Mouse (Mus musculus) left cerebral cortex, postnatal 25 days (tissue): ENCODE data around the gene Casq1. TPM values are rescaled to one million over a fixed set of nuclear protein-coding genes. Genes with fewer than 3 reads are reported as not detected.
A peak's percentile ranks its signal among the peaks of the same experiment; 100 is the strongest.
"Not testable (repeated sequence)": the region's sequence is repeated elsewhere in the genome, so short reads cannot be mapped to it uniquely, and the experiment has no call there.

Experiments
- DNase-seq, 2 experiments: peaks; one replicate each; pipeline ENCODE4 v3.0.0; 2022; ENCODE audit warnings: low spot score in 2 of 2, mixed read lengths in 1 of 2
- intact Hi-C: fragments of 180-260 bp; cut with DNase I; formaldehyde crosslinking; loops from one replicate; pipeline ENCODE4 v1.15.1; 2025
- total RNA-seq, 2 experiments: library from RNA; stranded (reverse); gene quantifications; 2 replicates each; pipeline ENCODE4 v1.2.3; 2021

Casq1 gene
- total RNA-seq = under 1 TPM in 1 of 2 experiments, not detected in 1; 0.34 TPM

- intact Hi-C loops = no loop called here
- no peak for DNase-seq
Observed at GRCm38 (mm10) chr1:172219451-172220406, at the start of gene Casq1. Casq1 (minus strand) TSS chr1:172219868.

- intact Hi-C loops = no loop called here
- no peak for DNase-seq
Observed at GRCm38 (mm10) chr1:172261477-172262078, 41.9 kb upstream of the Casq1 start, which contains the start of gene Igsf8. Igsf8 (plus strand) TSS chr1:172261641.

- no peak for DNase-seq
- intact Hi-C loops = no loop called here
Observed at GRCm38 (mm10) chr1:172258314-172258713, 38.6 kb upstream of the Casq1 start, which contains the start of gene Atp1a4. Atp1a4 (minus strand) TSS chr1:172258414.

GRCm38 (mm10) chr1:172247679-172248078, 28.0 kb upstream of the Casq1 start:
- no peak for DNase-seq
- intact Hi-C loops = no loop called here

- peak; percentile 6 to 47 for DNase-seq
- intact Hi-C loops = no loop called here
Observed at GRCm38 (mm10) chr1:172247216-172247615, 27.5 kb upstream of the Casq1 start.

GRCm38 (mm10) chr1:172244645-172245044, 25.0 kb upstream of the Casq1 start:
- intact Hi-C loops, DNase-seq: not testable (repeated sequence)

- intact Hi-C loops = no loop called here
- DNase-seq = no peak
Observed at GRCm38 (mm10) chr1:172243547-172244205, 24.0 kb upstream of the Casq1 start.

GRCm38 (mm10) chr1:172242401-172242800, 22.7 kb upstream of the Casq1 start:
- no peak for DNase-seq
- intact Hi-C loops = no loop called here

- intact Hi-C loops = no loop called here
- no peak for DNase-seq
Observed at GRCm38 (mm10) chr1:172240945-172241708, 21.5 kb upstream of the Casq1 start.

GRCm38 (mm10) chr1:172229215-172229614, 9.5 kb upstream of the Casq1 start:
- intact Hi-C loops = no loop called here
- DNase-seq = no peak

GRCm38 (mm10) chr1:172228209-172228608, 8.5 kb upstream of the Casq1 start:
- no peak for DNase-seq
- intact Hi-C loops = no loop called here

GRCm38 (mm10) chr1:172221297-172222063, 1.8 kb upstream of the Casq1 start:
- intact Hi-C loops = no loop called here
- DNase-seq = no peak

GRCm38 (mm10) chr1:172220414-172220813, 746 bp upstream of the Casq1 start:
- intact Hi-C loops = no loop called here
- peak in 1 of 2 experiments; percentile 48 for DNase-seq

- DNase-seq = no peak
Observed at GRCm38 (mm10) chr1:172218164-172218910, 1.3 kb downstream of the Casq1 start.

GRCm38 (mm10) chr1:172217148-172217547, 2.5 kb downstream of the Casq1 start:
- intact Hi-C loops = no loop called here
- peak; percentile 89 to 94 for DNase-seq

More at GRCm38 (mm10) chr1:172218164-172218910, 1.3 kb downstream of the Casq1 start:
- intact Hi-C loops = no loop called here

- DNase-seq = no peak
- intact Hi-C loops = no loop called here
Observed at GRCm38 (mm10) chr1:172214748-172215147, 4.9 kb downstream of the Casq1 start.

GRCm38 (mm10) chr1:172213771-172214170, 5.9 kb downstream of the Casq1 start:
- intact Hi-C loops = no loop called here

GRCm38 (mm10) chr1:172212776-172213175, 6.9 kb downstream of the Casq1 start:
- intact Hi-C loops = no loop called here
- DNase-seq = no peak

More at GRCm38 (mm10) chr1:172213771-172214170, 5.9 kb downstream of the Casq1 start:
- no peak for DNase-seq
